In genomic region chr8:71461152-71461840, GRCm38 (mm10) we compare ENCODE assay signal across 9 mouse cellular contexts. TPM values are rescaled to one million over a fixed set of nuclear protein-coding genes. Genes with fewer than 3 reads are reported as not detected.
A peak's percentile ranks its signal among the peaks of the same experiment; 100 is the strongest.
DNase-seq lines count a peak whose midpoint lies in the region; ATAC-seq lines count a peak whose summit lies in the region.
"Had no signal": no experiment of that assay in that cellular context is flagged by ENCODE, and none has a peak within 500 bp of the region (broad histone marks: within the 10 kb centered on the region; RNA-seq: fewer than 3 reads in every experiment).

No protein-coding gene starts in this region.

- H3K27ac ChIP-seq in limb, embryonic 12.5 days = no peak overlapping the region
- H3K27ac ChIP-seq: heart, embryonic 15.5 days; kidney, postnatal 0 days had no signal

- peak overlapping the region; percentile 12; the same call in 1 of the 2 replicates for H3K9ac ChIP-seq in limb, embryonic 12.5 days (replicated peaks)

- H3K27me3 ChIP-seq in limb, embryonic 12.5 days = no peaks in the 10 kb centered on the region
- H3K27me3 ChIP-seq: heart, embryonic 15.5 days had no signal

- DNase-seq in heart, postnatal 4 days = peak; percentile 12
- no peak for DNase-seq in heart, postnatal 14 days
- peak; percentile 58 for DNase-seq in ZHBTc4 (ENCODE audit: low read depth, low spot score)
- peak; percentile 72 for DNase-seq in cerebellum, adult 9-10 months
- DNase-seq in thymus, postnatal 0 days (ENCODE audit: low spot score) = no peak
- no peak for DNase-seq in right cerebral cortex, adult 18-20 months

- H3K36me3 ChIP-seq in limb, embryonic 12.5 days = peaks cover 59% of the 10 kb centered on the region

- intact Hi-C loops in heart, postnatal 14 days (cut with DNase I) = loop anchor here (5.0 kb wide), 3 partner anchors 79 to 189 kb away; partner anchors contain the start of genes Haus8, Myo9b, Nr2f6 and Use1

- 0 out of 2 replicates have a peak overlapping the region, but pooled peaks have one; percentile 92 for H3K4me2 ChIP-seq in limb, embryonic 12.5 days

- 0 out of 2 replicates have a peak overlapping the region, but pooled peaks have one; percentile 3 for H3K4me3 ChIP-seq in limb, embryonic 12.5 days (replicated peaks)

- ATAC-seq in limb, embryonic 12.5 days (ENCODE audit: insufficient number of reproducible peaks, insufficient read depth, low FRiP score, low TSS enrichment, low read depth) = no peak

- peaks cover 32% of the 10 kb centered on the region for H3K4me1 ChIP-seq in limb, embryonic 12.5 days (replicated peaks)

- no peaks in the 10 kb centered on the region for H3K9me3 ChIP-seq in limb, embryonic 12.5 days
- H3K9me3 ChIP-seq: heart, embryonic 15.5 days had no signal

- 78% methylated on average over 47 of the region's 47 CpGs for WGBS in limb, embryonic 12.5 days

RNA-seq across cellular contexts. Expression of gene Abhd8, which starts 2.2 kb away (rescaled TPM):
- 10 to 100 TPM; 37.7 to 39.3 TPM for total RNA-seq in heart, postnatal 4 days (2021)
- 10 to 100 TPM; 29.1 to 31.9 TPM for total RNA-seq in heart, postnatal 14 days (2021)
- 78.2 and 82.8 TPM in 2 replicates for polyA plus RNA-seq in limb, embryonic 12.5 days (2016; fragmentation: Nextera tagmentation; extraction: Ambion mirVana)
- polyA plus RNA-seq in thymus, postnatal 0 days (2015; fragmentation: Nextera tagmentation; extraction: Ambion mirVana) = 190 and 219 TPM in 2 replicates

RNA-seq across cellular contexts. Expression of gene Mrpl34, which starts 3.5 kb away (rescaled TPM):
- total RNA-seq in heart, postnatal 4 days (2021) = 100 to 1,000 TPM in 1 of 2 experiments, 10 to 100 TPM in 1; 96.0 to 107 TPM
- 100 to 1,000 TPM; 111 to 124 TPM for total RNA-seq in heart, postnatal 14 days (2021)
- polyA plus RNA-seq in limb, embryonic 12.5 days (2016; fragmentation: Nextera tagmentation; extraction: Ambion mirVana) = 180 and 203 TPM in 2 replicates
- polyA plus RNA-seq in thymus, postnatal 0 days (2015; fragmentation: Nextera tagmentation; extraction: Ambion mirVana) = 221 TPM in 2 replicates

RNA-seq across cellular contexts. Expression of gene Dda1, which starts 7.7 kb away (rescaled TPM):
- 10 to 100 TPM; 42.0 to 46.2 TPM for total RNA-seq in heart, postnatal 4 days (2021)
- total RNA-seq in heart, postnatal 14 days (2021) = 10 to 100 TPM; 33.5 to 36.4 TPM
- 99.8 and 106 TPM in 2 replicates for polyA plus RNA-seq in limb, embryonic 12.5 days (2016; fragmentation: Nextera tagmentation; extraction: Ambion mirVana)
- 154 and 157 TPM in 2 replicates for polyA plus RNA-seq in thymus, postnatal 0 days (2015; fragmentation: Nextera tagmentation; extraction: Ambion mirVana)

RNA-seq across cellular contexts. Expression of gene Ano8, which starts 24.5 kb away (rescaled TPM):
- total RNA-seq in heart, postnatal 4 days (2021) = 10 to 100 TPM; 13.5 to 15.4 TPM
- 10 to 100 TPM; 16.6 to 18.4 TPM for total RNA-seq in heart, postnatal 14 days (2021)
- 6.8 and 6.9 TPM in 2 replicates for polyA plus RNA-seq in limb, embryonic 12.5 days (2016; fragmentation: Nextera tagmentation; extraction: Ambion mirVana)
- polyA plus RNA-seq in thymus, postnatal 0 days (2015; fragmentation: Nextera tagmentation; extraction: Ambion mirVana) = 0.68 and 1.4 TPM in 2 replicates

RNA-seq across cellular contexts. Expression of gene Gtpbp3, which starts 26.6 kb away (rescaled TPM):
- 10 to 100 TPM; 17.8 to 20.1 TPM for total RNA-seq in heart, postnatal 4 days (2021)
- 10 to 100 TPM; 16.4 to 18.7 TPM for total RNA-seq in heart, postnatal 14 days (2021)
- polyA plus RNA-seq in limb, embryonic 12.5 days (2016; fragmentation: Nextera tagmentation; extraction: Ambion mirVana) = 22.1 and 23.2 TPM in 2 replicates
- polyA plus RNA-seq in thymus, postnatal 0 days (2015; fragmentation: Nextera tagmentation; extraction: Ambion mirVana) = 17.8 TPM in 2 replicates

Comparison
In these comparisons a context has a peak if more than half of its experiments do, and no peak if none do; other contexts are left out.
1. DNase-seq: peak in heart, postnatal 4 days (single experiment), ZHBTc4 (single experiment) and cerebellum, adult 9-10 months (single experiment); none in heart, postnatal 14 days (0 of 2), thymus, postnatal 0 days (single experiment) and right cerebral cortex, adult 18-20 months (single experiment).